Mouse (Mus musculus) thymus, postnatal 14 days (tissue): ENCODE results near the gene Gabrg3.
"Not testable (repeated sequence)": the region's sequence is repeated elsewhere in the genome, so short reads cannot be mapped to it uniquely, and the experiment has no call there.

Experiments
- DNase-seq: peaks from one replicate; pipeline ENCODE4 v3.0.0; 2021

Gene Gabrg3

DNA sequence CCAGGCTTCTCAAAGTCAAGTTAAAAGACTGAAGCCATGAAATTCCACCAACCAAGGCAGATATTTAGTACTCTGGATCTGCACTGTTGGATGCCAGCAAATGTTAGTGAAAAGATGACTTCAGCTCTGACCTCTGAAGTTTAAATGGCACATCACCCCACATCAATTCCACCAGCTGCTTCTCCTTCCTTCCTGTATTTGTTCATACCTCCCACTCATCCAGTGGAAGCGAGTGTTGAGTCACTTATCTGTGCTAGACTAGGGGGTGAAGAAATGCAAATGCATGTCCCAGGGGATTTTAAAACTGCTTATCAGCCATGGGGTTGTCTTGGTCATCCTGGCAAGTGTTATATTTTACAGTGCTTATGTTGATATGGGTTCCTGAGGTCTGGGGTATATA is 79.7 kb downstream of the Gabrg3 start:
- DNase-seq: no peak

DNA sequence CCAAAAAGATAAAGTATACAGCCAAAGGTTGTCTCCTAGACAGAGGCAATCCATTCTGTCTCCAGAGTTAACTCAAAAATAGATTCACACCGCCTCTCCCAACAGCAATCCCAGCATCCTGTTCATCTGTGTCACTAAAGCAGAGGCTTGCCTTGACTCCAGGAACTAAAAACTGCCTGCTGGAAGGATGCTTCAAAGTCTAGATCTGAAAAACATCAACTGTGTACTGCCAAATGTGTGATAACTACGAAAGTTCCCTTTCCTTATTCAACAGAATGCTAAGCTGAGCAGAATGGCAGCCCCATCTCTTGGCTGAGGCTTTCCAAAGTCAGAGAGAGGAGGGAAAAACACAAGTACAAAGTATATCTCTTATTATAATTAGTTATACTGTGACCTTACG is 90.3 kb downstream of the Gabrg3 start:
- no peak for DNase-seq

DNA sequence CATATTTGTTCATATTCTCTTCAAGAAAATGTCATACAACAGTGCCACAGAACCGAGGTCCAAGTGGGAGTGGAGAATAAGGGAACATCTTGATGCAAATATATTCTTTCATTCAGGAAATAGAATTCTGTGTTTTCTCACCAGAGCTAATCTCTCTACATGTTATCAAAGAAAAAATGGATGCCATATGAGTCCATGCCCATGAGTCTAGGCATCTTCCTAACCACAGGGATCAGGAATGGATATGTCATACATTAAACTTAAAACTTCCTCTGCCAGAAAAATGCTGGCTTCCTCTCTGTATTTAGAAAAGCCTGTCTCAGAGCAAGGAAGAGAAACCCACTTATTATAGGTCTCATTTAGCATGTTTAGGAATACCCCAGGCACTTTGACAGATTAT is 92.9 kb downstream of the Gabrg3 start:
- DNase-seq: no peak

DNA sequence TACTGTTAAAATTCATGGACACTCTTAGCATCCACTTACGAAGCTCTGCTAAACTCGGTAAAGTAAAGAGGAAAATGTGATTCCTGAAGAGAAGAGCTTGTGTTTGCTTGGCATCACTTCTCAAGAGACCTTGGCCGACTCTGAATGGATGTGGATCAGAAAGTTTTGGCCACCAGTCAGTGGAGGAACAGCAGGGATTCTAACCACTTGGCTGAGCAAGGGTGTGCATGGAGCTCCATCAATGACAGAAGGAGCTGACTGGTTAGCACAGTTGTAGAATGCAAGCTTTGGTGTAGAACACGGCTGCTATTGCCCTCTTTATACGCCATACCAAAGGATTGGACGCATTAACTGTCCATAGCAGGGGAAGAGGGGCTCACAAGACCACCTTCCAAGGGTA is 93.4 kb downstream of the Gabrg3 start:
- no peak for DNase-seq

DNA sequence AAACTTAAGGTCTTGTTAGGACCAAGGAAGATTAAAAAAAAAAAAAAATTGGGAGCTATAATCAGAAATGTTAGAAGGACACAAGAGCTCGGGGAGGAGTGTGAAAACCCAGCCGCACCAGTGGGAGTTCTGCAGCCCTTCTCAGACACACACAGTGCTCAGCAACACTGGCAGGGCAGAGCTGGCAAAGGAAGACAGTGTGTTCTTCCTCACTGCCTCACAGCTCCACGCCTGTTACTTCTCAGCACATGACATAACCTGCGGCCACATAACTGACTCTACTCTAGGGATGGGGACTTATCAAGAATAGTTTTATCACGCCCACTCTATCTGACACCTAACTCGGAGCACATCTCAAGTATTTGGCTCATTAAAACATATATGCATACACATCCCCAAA is 103.8 kb downstream of the Gabrg3 start:
- DNase-seq: no peak

DNA sequence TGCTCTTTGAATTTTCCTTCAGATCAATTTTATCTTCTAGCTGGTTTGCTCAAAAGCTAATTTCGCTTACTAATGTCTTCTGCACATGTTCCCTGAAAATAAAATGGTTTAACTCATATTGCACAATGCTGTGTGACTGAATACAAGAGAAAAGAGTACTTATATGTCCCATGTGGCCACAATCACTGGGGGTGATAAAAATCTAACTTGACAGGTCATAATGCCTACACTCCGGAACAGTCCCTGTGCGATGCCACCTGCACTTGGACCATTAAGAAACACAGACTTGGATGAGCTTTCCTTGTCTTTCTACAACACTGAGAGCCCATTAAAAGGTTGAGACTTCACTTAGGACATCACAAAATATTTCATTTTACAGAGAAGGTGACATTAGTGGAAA is 108.1 kb downstream of the Gabrg3 start:
- DNase-seq: no peak

DNA sequence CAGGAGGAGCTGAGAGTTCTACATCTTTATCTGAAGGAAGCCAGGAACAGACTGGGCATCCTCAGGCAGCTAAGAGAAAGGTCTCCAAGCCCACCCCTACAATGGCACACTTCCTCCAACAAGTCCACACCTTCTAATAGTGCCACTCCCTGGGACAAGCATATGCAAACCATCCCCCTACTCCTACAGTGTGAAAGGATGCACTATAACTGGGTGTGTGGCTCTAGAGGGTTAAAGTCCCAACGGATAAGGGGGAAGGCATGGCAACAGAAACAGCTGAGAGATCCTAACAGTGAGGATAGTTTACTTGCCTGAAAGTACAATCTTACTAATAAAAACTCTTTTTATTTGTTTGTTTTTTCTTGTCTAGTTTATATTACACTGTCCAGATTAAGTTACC is 126.8 kb downstream of the Gabrg3 start:
- no peak for DNase-seq

DNA sequence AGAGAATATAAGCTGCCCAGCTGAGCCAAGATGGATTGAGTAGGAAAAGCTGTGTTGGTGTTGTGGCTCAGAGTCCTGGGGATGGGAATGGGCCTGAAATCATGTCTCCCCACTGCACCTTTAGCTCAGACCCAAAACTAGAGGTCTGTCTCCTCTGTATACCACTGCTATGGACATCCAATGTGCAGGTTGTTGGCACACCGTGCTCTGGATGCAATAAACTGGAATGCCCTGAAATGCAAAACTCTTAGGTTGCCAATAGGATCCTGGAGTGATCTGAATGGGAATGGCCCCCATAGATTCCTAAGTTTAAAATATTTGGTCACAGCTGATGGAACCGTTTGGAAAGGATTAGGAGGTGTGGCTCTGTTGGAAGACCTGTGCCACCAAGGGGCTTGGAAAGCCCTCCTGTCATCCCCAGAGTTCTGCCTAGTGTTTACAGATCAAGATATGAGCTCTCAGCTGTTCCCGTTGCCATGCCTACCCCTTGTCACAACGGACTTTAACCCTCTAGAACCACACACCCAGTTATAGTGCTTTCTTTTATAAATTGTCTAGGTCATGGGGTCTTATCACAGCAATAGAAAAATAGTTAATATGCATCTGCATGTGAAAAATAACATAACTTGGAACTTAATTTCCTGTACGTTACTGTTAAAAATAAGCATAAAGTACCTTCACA is 128.0 kb downstream of the Gabrg3 start:
- DNase-seq: no peak

DNA sequence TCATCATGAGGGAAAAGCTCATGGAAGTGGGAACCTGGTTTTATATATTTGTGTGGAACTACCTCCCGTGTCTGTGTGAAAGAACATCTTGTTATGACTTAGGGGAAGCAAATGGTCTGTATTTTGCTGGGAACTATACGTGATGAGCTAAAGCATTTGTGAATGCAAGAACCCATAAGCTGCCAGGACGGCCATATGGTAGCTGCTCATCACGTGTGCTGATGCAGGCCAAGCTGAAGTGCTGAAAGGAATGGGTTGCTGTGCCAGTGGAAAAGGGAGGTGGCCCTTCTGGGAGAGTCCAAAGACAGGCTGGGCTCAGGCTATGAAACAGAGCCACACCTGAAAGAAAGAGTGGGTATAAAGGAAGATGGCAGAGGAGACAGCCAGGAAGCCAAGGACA is 143.0 kb downstream of the Gabrg3 start:
- no peak for DNase-seq

DNA sequence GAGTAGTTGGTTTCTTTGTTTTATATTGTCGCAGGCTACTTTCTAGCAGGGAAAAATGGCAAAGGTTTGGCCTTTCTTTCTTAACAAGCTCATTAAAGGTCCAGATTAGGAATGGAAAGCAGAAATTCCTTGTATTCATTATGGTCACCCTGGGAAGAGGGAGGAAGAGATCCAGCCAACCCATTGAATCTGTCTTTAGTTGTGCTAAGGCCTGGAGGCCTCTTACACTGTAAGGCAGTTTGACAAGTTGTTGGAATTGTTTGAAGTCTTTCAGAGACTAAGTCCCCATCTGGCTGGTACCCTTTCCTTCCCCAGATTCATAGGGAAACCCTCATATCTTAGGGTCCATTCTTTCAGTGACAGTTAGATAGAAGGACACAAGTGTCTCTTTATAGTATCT is 172.9 kb downstream of the Gabrg3 start:
- no peak for DNase-seq

DNA sequence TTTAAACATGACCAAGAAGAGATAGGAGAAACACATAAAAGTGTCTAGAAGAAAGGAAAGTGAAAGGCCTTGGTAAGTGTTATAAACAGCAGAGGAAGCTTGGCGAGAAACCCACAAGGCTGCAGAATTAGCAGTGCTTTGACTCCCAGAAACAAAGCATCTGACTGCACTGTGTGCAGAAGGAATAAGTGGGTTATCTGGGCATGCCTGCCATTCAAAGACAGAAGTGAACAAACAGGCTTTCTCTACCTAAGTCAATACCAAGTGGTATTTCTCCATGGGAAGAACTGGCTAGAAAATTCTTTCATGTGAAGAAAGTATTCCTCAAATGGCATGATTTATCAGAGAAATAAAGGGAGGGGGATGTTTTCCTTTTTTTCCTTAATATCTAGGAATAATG is 201.0 kb downstream of the Gabrg3 start:
- DNase-seq: no peak

DNA sequence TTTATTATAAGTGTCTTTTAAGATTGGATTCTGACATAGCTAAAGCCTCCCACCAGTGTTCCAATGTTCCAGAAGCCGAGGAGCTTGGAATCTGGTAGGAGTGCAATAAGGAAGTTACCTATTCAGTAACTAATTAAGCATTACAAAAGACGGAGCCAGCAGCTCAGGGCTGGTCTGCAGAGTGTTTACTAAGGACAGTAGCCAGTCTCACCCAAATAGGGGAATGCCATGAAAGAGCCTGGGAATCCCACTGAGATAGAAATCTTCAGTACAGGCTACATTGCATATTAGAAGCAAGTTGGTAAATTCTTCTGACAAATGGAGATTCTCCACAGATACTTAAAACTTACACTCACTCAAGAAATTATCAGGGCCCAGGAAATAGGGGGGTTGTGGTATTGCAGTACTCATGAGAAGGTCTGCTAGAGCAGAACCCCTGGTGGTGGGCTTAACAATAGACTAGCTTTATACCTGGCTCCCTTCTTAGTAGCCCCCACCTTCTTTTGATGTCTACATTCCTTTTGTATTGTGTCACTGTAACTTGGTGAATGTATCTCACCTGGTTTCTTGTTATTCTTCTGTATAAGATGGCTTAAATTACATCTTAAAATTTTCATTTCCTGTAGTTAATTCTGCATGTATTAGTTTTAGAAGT is 211.0 kb downstream of the Gabrg3 start:
- not testable (repeated sequence) for DNase-seq

DNA sequence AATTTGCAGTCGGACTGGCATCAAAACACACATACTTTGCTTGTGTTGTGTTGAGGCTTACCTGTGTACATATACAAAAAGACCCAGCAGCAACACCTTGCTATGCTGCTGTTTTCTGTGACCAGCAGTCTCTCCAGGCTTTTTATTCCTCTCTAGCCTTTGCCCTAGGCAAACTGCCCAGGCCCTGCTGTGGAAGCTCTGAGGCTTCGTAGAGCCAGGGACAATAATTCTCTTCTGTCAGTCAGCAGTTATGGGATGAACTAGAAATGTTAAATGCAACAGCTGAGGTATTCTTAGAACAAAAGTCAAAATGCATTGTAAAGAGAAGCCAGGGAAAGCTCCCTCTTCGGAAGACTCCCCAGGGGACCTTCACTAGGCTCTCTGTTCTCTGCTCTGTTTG is 220.1 kb downstream of the Gabrg3 start:
- no peak for DNase-seq

DNA sequence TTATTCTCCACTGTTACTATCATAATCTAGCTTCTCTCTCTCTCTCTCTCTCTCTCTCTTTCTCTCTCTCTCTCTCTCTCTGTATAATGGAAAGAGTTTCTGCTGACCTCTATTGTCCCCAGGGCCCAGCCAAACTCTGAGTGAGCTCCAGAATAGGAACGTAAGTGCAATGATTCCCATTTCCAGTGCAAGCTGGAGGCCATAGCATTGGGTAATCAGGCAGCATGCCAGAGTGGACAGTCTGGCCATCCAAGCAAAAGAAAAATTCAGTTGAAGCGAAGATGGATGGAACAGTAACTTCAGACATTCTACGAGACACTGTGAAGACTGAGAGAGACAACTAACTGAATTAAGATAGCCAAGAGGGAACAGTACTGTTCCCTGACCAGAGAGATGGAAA is 228.8 kb downstream of the Gabrg3 start:
- DNase-seq: no peak

DNA sequence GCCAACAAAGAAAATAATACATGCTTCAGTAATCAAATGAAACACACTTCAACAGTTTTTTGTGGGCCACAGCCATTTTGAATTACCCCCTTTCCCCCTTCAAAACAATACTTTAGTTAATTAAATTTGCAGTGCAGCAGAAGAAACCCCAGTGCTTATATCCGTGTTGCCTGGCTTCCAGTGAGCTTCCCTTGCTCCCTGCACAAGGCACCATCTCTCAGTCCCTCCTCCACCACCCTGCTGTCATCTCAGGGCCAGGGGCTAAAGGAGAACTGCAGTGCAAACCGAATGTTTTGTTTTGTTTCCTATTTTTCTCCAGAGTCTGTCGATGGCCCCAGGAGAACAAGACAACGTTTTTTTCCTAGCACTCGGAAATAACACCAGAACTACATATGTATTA is 233.2 kb downstream of the Gabrg3 start:
- DNase-seq: no peak

DNA sequence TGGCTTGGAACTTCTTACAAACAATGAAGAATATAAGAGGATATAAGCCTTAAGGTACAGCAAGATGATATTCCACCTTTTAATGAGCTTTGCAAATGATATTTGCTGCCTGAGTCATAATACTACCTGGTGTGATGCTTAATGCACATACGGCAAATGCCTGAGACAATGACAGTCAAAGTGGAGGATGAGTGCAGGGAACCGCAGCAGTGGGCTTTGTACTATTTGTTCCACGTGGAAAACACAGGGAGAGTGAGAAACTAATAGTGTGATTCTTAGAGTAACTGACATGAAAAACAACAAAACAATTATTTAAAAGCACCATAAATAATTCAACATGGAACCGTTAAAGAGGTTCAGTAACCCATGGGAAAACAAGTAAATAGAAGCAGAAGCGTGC is 236.2 kb downstream of the Gabrg3 start:
- no peak for DNase-seq

DNA sequence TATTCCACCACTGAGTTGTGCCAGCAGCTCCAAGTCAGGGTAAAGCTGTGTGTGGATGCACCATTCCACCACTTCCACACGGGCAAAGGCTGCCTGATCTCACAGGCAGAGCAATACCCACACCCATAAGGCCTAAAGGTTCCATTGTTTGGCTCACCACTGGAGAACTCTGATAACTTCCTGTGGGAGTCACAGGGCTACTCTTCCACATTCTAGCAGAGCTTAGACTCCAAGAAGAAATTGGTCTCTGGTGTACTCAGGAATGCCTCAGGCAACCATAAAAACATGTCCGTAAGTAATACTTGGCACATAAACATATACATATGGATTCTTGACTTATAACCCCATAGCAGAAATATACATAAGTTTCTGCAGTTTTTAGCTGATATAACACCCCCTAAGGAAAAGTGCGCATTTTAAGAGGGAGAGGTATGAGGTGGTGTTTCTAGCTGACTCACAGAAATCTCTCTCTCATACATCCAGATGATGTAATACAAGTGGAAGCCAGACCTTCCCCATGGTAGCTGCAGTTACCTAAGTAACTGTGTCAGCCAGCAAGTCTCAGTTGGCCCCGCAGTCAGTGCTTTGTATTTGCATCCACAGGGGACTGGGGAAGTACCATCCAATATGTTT is 248.8 kb downstream of the Gabrg3 start:
- DNase-seq: no peak

DNA sequence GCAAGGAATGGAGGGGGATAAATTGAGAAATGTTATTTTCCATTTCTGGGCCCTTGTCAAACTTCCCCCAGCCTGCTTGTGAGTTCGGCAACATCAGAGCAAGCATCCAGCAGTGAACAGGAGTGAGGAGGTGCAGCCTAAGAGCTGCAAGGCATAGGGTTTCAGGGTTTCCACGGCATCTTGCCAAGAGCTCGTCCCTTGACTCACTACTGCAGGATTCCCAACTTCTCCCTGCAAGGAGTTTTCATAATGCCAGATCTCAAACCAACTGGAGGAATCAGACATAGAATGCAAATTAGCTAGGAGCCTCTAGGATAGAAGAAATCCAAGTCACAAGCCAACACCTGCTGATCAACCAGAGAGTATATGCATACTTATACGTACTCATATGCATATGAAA is 254.0 kb downstream of the Gabrg3 start:
- no peak for DNase-seq

DNA sequence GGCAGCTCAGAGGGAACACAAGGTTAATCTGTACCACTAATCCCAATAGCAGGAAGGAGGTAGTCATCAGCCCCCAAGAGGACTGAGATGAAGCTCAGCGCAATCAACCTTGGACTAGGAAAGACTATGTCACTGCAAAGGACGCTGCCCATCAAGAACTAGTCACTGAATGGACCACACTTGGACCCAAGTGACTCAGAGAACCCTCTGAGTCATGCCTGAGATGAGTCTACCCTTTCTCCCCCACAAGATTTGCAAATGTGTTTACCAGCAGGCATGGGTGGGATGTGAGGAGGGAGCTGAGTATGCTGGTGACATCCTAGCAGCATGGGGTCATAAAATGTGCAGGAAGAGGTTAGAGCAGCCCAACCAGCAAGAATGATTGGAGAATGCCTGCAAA is 254.5 kb downstream of the Gabrg3 start:
- no peak for DNase-seq

DNA sequence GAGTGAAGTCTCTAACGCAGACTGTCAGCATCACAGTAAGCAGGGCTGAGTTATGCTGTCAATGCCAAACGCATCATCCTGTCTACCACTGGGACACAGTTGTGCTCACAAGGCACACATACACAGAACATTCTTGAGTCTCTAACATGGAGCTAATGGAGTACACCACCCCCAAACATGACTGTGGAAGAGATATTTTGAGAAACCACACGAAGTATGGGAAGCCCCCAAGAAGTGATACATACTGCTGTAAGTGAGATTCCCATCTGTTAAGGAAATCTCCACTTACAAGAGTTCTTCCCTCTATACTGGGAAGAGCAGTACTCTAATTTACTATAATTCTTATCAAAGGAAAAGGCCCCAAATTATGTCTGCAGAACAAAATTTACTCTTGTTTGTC is 286.9 kb downstream of the Gabrg3 start:
- DNase-seq: no peak

DNA sequence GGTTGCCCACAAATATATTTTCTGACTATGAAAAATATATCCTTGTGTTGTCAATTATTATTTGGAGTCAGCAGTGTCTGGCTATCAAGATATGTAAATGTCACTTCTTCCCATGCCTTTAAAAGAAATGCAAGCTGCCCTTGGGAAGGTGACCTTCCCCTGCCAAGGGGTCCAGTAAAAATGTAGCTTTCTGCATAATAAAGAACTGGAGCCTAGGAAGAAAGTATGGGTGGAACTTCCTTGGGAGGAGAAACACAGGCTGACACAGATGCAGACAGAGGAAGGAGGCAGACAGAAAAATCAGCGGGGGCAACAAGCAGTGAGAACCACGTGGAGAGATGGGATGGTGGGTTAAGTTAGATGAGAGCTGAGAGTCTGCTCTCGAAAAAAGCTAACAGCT is 304.9 kb downstream of the Gabrg3 start:
- no peak for DNase-seq

DNA sequence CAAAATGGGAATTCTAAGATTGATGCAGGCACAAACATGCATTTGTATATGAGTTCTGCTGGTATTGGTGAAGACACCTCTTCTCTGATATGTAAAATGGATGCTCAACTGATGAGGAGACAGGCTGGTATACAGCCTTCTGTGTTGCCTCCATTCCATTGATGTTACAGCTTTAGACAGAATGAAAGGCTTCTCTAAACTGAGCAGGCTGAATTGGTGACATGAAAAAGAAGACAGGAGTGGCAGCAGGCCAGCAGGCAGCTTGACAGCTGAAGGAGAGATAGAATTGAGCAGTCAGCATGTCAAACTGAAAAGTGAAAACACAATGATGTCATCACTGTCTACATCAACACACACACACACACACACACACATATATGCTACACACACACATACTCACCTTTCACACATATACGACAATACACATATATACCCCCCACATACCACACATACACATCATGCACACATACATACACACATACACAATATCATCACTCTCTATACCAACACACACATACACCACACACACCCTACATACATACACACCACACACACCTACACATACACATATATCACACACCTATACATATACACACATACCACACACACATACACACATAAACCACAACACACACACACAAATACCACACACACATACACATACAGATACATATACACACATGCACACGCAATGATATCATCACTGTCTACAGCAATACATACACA is 315.4 kb downstream of the Gabrg3 start:
- no peak for DNase-seq

DNA sequence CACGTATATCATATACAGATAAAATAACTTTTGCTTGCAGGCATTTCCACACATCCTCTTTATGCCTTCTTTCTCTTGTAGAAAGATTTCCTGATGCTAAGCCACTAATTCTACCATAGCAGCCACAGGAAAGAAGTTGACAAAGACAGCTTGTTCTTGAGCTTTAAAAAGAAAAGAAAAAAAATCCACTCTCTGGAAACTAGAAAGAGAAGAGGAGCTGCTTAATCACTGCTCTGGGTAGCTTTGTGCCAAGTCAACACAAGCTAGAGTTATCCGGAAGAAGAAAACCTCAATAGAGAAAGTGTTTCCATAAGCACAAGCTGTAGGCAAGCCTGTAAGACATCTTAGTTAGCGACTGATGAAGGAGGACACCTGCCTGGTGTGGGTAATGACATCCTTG is 321.6 kb downstream of the Gabrg3 start:
- no peak for DNase-seq
